Mouse (Mus musculus) forebrain, embryonic 15.5 days (tissue): ENCODE results near the gene App. TPM values are rescaled to one million over a fixed set of nuclear protein-coding genes. Genes with fewer than 3 reads are reported as not detected.

Experiments
- ATAC-seq: fragments of 200-750 bp; cut with Nextera tagmentation; replicated peaks from 2 replicates; pipeline ENCODE4 v1.8.0; 2017; ENCODE audit warnings: mild to moderate bottlenecking, moderate TSS enrichment, moderate library complexity
- H3K27ac ChIP-seq: fragments of 300-500 bp; sonication (generic); replicated peaks from 2 replicates; pipeline ENCODE4 v1.5.1; 2015; ENCODE audit warnings: mild to moderate bottlenecking, inconsistent platforms
- H3K27me3 ChIP-seq: fragments of 300-500 bp; sonication (generic); 2 replicates; pipeline ENCODE4 v1.6.1; 2015; ENCODE audit warnings: inconsistent platforms
- H3K36me3 ChIP-seq: fragments of 300-500 bp; sonication (generic); 2 replicates; pipeline ENCODE4 v1.6.1; 2015; ENCODE audit warnings: mild to moderate bottlenecking, inconsistent platforms
- H3K4me1 ChIP-seq: fragments of 300-500 bp; sonication (generic); 2 replicates; pipeline ENCODE4 v1.6.1; 2015; ENCODE audit warnings: inconsistent platforms
- H3K4me2 ChIP-seq: fragments of 300-500 bp; sonication (generic); replicated peaks from 2 replicates; pipeline ENCODE4 v1.6.1; 2015; ENCODE audit warnings: mild to moderate bottlenecking, inconsistent platforms
- H3K4me3 ChIP-seq: fragments of 300-500 bp; sonication (generic); 2 replicates; pipeline ENCODE4 v1.5.1; 2015; ENCODE audit warnings: mild to moderate bottlenecking, inconsistent platforms
- H3K9ac ChIP-seq: fragments of 300-500 bp; sonication (generic); replicated peaks from 2 replicates; pipeline ENCODE4 v1.6.1; 2015; ENCODE audit warnings: mild to moderate bottlenecking, inconsistent platforms
- H3K9me3 ChIP-seq: fragments of 300-500 bp; sonication (generic); 2 replicates; pipeline ENCODE4 v1.6.1; 2016; ENCODE audit warnings: inconsistent platforms
- WGBS: fragments of 180-500 bp; shearing (Covaris S2); methylation state at CpG from one replicate; pipeline ENCODE4 v1.1.7; 2015; ENCODE audit warnings: mixed read lengths; 5-methylcytosine and 5-hydroxymethylcytosine counted together
- polyA plus RNA-seq: library from polyadenylated mRNA; unstranded; fragments of >200 nt; fragmentation: Nextera tagmentation; extraction: Ambion mirVana; gene quantifications from 2 replicates; pipeline ENCODE4 v1.2.1, GENCODE M21; 2015

App gene
- polyA plus RNA-seq, 1 experiment from 2014 or later = 266 TPM

GRCm38 (mm10) chr16:84957253-84957652, 216.3 kb downstream of the App start:
- WGBS = 48% methylated on average over 6 of the region's 6 CpGs
- no peaks in the 10 kb centered on the region for H3K9me3 ChIP-seq
- no peak overlapping the region; the same call in 1 of the 2 replicates for H3K27ac ChIP-seq
- no peaks in the 10 kb centered on the region for H3K27me3 ChIP-seq
- no peak overlapping the region for H3K9ac ChIP-seq
- ATAC-seq = no peak
- H3K4me1 ChIP-seq = peaks cover 17% of the 10 kb centered on the region
- no peak overlapping the region for H3K4me3 ChIP-seq
- H3K4me2 ChIP-seq = no peak overlapping the region
- peaks cover 46% of the 10 kb centered on the region for H3K36me3 ChIP-seq

GRCm38 (mm10) chr16:84956690-84957089, 216.9 kb downstream of the App start:
- Histone ChIP-seq H3K4me2 (no peak overlapping the region), H3K9me3 (no peaks in the 10 kb centered on the region), H3K9ac (no peak overlapping the region), H3K36me3 (peaks cover 47% of the 10 kb centered on the region), H3K27me3 (no peaks in the 10 kb centered on the region), H3K4me1 (peaks cover 17% of the 10 kb centered on the region), H3K4me3 (no peak overlapping the region), H3K27ac (peak overlapping the region; percentile 39; the same call in 1 of the 2 replicates)
- 91% methylated on average over 2 of the region's 2 CpGs for WGBS
- peak; percentile 42 for ATAC-seq

GRCm38 (mm10) chr16:84955840-84956239, 217.7 kb downstream of the App start:
- Histone ChIP-seq H3K27ac (peak overlapping the region; percentile 39; the same call in 1 of the 2 replicates), H3K4me1 (peaks cover 17% of the 10 kb centered on the region), H3K4me2 (no peak overlapping the region), H3K4me3 (no peak overlapping the region), H3K27me3 (no peaks in the 10 kb centered on the region), H3K36me3 (peaks cover 40% of the 10 kb centered on the region), H3K9ac (no peak overlapping the region), H3K9me3 (no peaks in the 10 kb centered on the region)
- no peak; the same call in 1 of the 2 replicates for ATAC-seq
- 35% methylated on average over 1 of the region's 1 CpGs for WGBS

GRCm38 (mm10) chr16:84955204-84955839, 218.2 kb downstream of the App start:
- Histone ChIP-seq H3K36me3 (peaks cover 36% of the 10 kb centered on the region), H3K9me3 (no peaks in the 10 kb centered on the region), H3K4me1 (peaks cover 17% of the 10 kb centered on the region), H3K9ac (no peak overlapping the region), H3K4me3 (no peak overlapping the region), H3K27ac (no peak overlapping the region), H3K27me3 (no peaks in the 10 kb centered on the region), H3K4me2 (no peak overlapping the region)
- 32% methylated on average over 26 of the region's 26 CpGs for WGBS
- peak; percentile 94 for ATAC-seq

GRCm38 (mm10) chr16:84931024-84931423, 242.5 kb downstream of the App start:
- no peak overlapping the region for H3K9ac ChIP-seq
- H3K4me2 ChIP-seq = no peak overlapping the region
- H3K36me3 ChIP-seq = no peaks in the 10 kb centered on the region
- H3K4me3 ChIP-seq = no peak overlapping the region
- H3K9me3 ChIP-seq = no peaks in the 10 kb centered on the region
- no peaks in the 10 kb centered on the region for H3K27me3 ChIP-seq
- no peak overlapping the region for H3K27ac ChIP-seq
- 18% methylated on average over 3 of the region's 3 CpGs for WGBS
- no peaks in the 10 kb centered on the region for H3K4me1 ChIP-seq
- ATAC-seq = no peak

GRCm38 (mm10) chr16:84927827-84928226, 245.7 kb downstream of the App start:
- no peak overlapping the region for H3K4me2 ChIP-seq
- no peaks in the 10 kb centered on the region for H3K9me3 ChIP-seq
- no peak overlapping the region for H3K27ac ChIP-seq
- ATAC-seq = no peak
- no peaks in the 10 kb centered on the region for H3K27me3 ChIP-seq
- H3K4me1 ChIP-seq = no peaks in the 10 kb centered on the region
- no peak overlapping the region for H3K9ac ChIP-seq
- H3K4me3 ChIP-seq = no peak overlapping the region
- no peaks in the 10 kb centered on the region for H3K36me3 ChIP-seq
- WGBS = 98% methylated on average over 1 of the region's 1 CpGs

- no peak overlapping the region for H3K4me3 ChIP-seq
- peaks cover 9% of the 10 kb centered on the region; the same call in 1 of the 2 replicates for H3K4me1 ChIP-seq
- WGBS = 48% methylated on average over 5 of the region's 5 CpGs
Measured at GRCm38 (mm10) chr16:84919649-84920308, 253.8 kb downstream of the App start.

GRCm38 (mm10) chr16:84919087-84919486, 254.5 kb downstream of the App start:
- no peaks in the 10 kb centered on the region for H3K9me3 ChIP-seq
- H3K36me3 ChIP-seq = no peaks in the 10 kb centered on the region
- H3K4me3 ChIP-seq = no peak overlapping the region
- H3K4me1 ChIP-seq = peaks cover 9% of the 10 kb centered on the region; the same call in 1 of the 2 replicates
- H3K9ac ChIP-seq = no peak overlapping the region
- no peak overlapping the region for H3K27ac ChIP-seq
- ATAC-seq = no peak
- no peak overlapping the region for H3K4me2 ChIP-seq
- 85% methylated on average over 3 of the region's 3 CpGs for WGBS
- no peaks in the 10 kb centered on the region for H3K27me3 ChIP-seq

More at GRCm38 (mm10) chr16:84919649-84920308, 253.8 kb downstream of the App start:
- Histone ChIP-seq H3K27ac (no peak overlapping the region), H3K4me2 (no peak overlapping the region), H3K9me3 (no peaks in the 10 kb centered on the region), H3K36me3 (no peaks in the 10 kb centered on the region), H3K9ac (no peak overlapping the region), H3K27me3 (no peaks in the 10 kb centered on the region)
- no peak for ATAC-seq

- Histone ChIP-seq H3K4me1 (peaks cover 9% of the 10 kb centered on the region; the same call in 1 of the 2 replicates), H3K27ac (no peak overlapping the region), H3K9ac (no peak overlapping the region), H3K27me3 (no peaks in the 10 kb centered on the region), H3K4me3 (no peak overlapping the region), H3K9me3 (no peaks in the 10 kb centered on the region), H3K36me3 (no peaks in the 10 kb centered on the region), H3K4me2 (no peak overlapping the region)
- WGBS = 21% methylated on average over 3 of the region's 3 CpGs
- peak; percentile 74; the same call in 1 of the 2 replicates for ATAC-seq
Measured at GRCm38 (mm10) chr16:84916772-84917171, 256.8 kb downstream of the App start.

- Histone ChIP-seq H3K9ac (no peak overlapping the region), H3K36me3 (no peaks in the 10 kb centered on the region), H3K4me2 (no peak overlapping the region), H3K4me1 (0 out of 2 replicates have a peak, but pooled peaks cover under 1% of the 10 kb centered on the region), H3K9me3 (no peaks in the 10 kb centered on the region), H3K4me3 (no peak overlapping the region), H3K27me3 (no peaks in the 10 kb centered on the region), H3K27ac (no peak overlapping the region)
- WGBS = 89% methylated on average over 8 of the region's 8 CpGs
- no peak for ATAC-seq
Measured at GRCm38 (mm10) chr16:84911477-84912165, 261.9 kb downstream of the App start.

GRCm38 (mm10) chr16:84902995-84903394, 270.6 kb downstream of the App start:
- Histone ChIP-seq H3K4me2 (no peak overlapping the region), H3K4me1 (no peaks in the 10 kb centered on the region), H3K9me3 (no peaks in the 10 kb centered on the region), H3K9ac (no peak overlapping the region), H3K4me3 (no peak overlapping the region), H3K36me3 (no peaks in the 10 kb centered on the region), H3K27ac (no peak overlapping the region), H3K27me3 (no peaks in the 10 kb centered on the region)
- ATAC-seq = no peak
- 92% methylated on average over 4 of the region's 4 CpGs for WGBS
